13 mouse cellular contexts compared by ENCODE assay signal in genomic region chr11:74590691-74591090, GRCm38 (mm10). TPM values are rescaled to one million over a fixed set of nuclear protein-coding genes. Genes with fewer than 3 reads are reported as not detected.
DNase-seq lines count a peak whose midpoint lies in the region; ATAC-seq and TF ChIP-seq lines count a peak whose summit lies in the region.
"Had no signal": no experiment of that assay in that cellular context is flagged by ENCODE, and none has a peak within 500 bp of the region (broad histone marks: within the 10 kb centered on the region; RNA-seq: fewer than 3 reads in every experiment).

No protein-coding gene starts in this region.

- H3K27me3 ChIP-seq in embryonic facial prominence, embryonic 12.5 days: peaks cover 55% of the 10 kb centered on the region
- H3K27me3 ChIP-seq in hindbrain, embryonic 13.5 days: peaks cover 57% of the 10 kb centered on the region
- H3K27me3 ChIP-seq in midbrain, postnatal 0 days (ENCODE audit: insufficient read depth, low read length): no peaks in the 10 kb centered on the region
- H3K27me3 ChIP-seq in liver, embryonic 11.5 days (replicated peaks; ENCODE audit: control insufficient read depth, insufficient read depth, low read length): peaks cover 62% of the 10 kb centered on the region

- H3K4me3 ChIP-seq in embryonic facial prominence, embryonic 12.5 days: 0 out of 2 replicates have a peak overlapping the region, but pooled peaks have one; percentile 40
- H3K4me3 ChIP-seq in hindbrain, embryonic 13.5 days: peak overlapping the region; percentile 53
- H3K4me3 ChIP-seq in midbrain, postnatal 0 days (ENCODE audit: low read depth, low read length): peak overlapping the region; percentile 57
- H3K4me3 ChIP-seq in liver, embryonic 11.5 days (ENCODE audit: low read depth, low read length): no peak overlapping the region
- H3K4me3 ChIP-seq: erythroblast, embryonic 14.5 days had no signal

- WGBS in embryonic facial prominence, embryonic 12.5 days: 38% methylated on average over 13 of the region's 13 CpGs
- 27% methylated on average over 13 of the region's 13 CpGs for WGBS in hindbrain, embryonic 13.5 days
- WGBS in midbrain, postnatal 0 days: 21% methylated on average over 13 of the region's 13 CpGs
- WGBS in liver, embryonic 11.5 days: 35% methylated on average over 13 of the region's 13 CpGs

- peak; percentile 22 for DNase-seq in cerebellum, adult 9-10 months
- DNase-seq in cerebellum, adult 18-20 months: no peak
- no peak for DNase-seq in midbrain, postnatal 0 days (ENCODE audit: low spot score)
- DNase-seq in kidney, postnatal 36 days: no peak
- no peak for DNase-seq in gastrocnemius, postnatal 25 days
- DNase-seq in liver, embryonic 11.5 days (ENCODE audit: low spot score): no peak
- DNase-seq: lung, postnatal 10 days had no signal

- ATAC-seq in embryonic facial prominence, embryonic 12.5 days (ENCODE audit: insufficient number of reproducible peaks, insufficient read depth, low FRiP score, low TSS enrichment): no peak
- no peak for ATAC-seq in hindbrain, embryonic 13.5 days (ENCODE audit: low FRiP score)
- no peak for ATAC-seq in midbrain, postnatal 0 days (ENCODE audit: low FRiP score)
- no peak for ATAC-seq in liver, embryonic 11.5 days (replicated peaks; ENCODE audit: low FRiP score)
- ATAC-seq: liver, embryonic 12.5 days had no signal

- H3K4me2 ChIP-seq in embryonic facial prominence, embryonic 12.5 days (replicated peaks): peak overlapping the region; percentile 71
- H3K4me2 ChIP-seq in hindbrain, embryonic 13.5 days: peak overlapping the region; percentile 67
- peak overlapping the region; percentile 66 for H3K4me2 ChIP-seq in midbrain, postnatal 0 days (ENCODE audit: low read depth, low read length, poor library complexity, severe bottlenecking)
- H3K4me2 ChIP-seq in liver, embryonic 11.5 days: no peak overlapping the region

- no peaks in the 10 kb centered on the region for H3K36me3 ChIP-seq in embryonic facial prominence, embryonic 12.5 days
- H3K36me3 ChIP-seq in hindbrain, embryonic 13.5 days: no peaks in the 10 kb centered on the region
- H3K36me3 ChIP-seq in midbrain, postnatal 0 days (ENCODE audit: insufficient read depth, low read length): no peaks in the 10 kb centered on the region
- H3K36me3 ChIP-seq in liver, embryonic 11.5 days (ENCODE audit: control insufficient read depth, insufficient read depth, low read length): no peaks in the 10 kb centered on the region
- H3K36me3 ChIP-seq: liver, embryonic 12.5 days had no signal

- H3K9me3 ChIP-seq in embryonic facial prominence, embryonic 12.5 days: no peaks in the 10 kb centered on the region
- no peaks in the 10 kb centered on the region for H3K9me3 ChIP-seq in hindbrain, embryonic 13.5 days
- H3K9me3 ChIP-seq in midbrain, postnatal 0 days (ENCODE audit: low read length): no peaks in the 10 kb centered on the region
- no peaks in the 10 kb centered on the region for H3K9me3 ChIP-seq in liver, embryonic 11.5 days (ENCODE audit: control insufficient read depth, low read length)
- H3K9me3 ChIP-seq: liver, embryonic 12.5 days had no signal

- peaks cover 8% of the 10 kb centered on the region; the same call in 1 of the 2 replicates for H3K4me1 ChIP-seq in embryonic facial prominence, embryonic 12.5 days
- H3K4me1 ChIP-seq in hindbrain, embryonic 13.5 days (replicated peaks): peaks cover 37% of the 10 kb centered on the region
- H3K4me1 ChIP-seq in midbrain, postnatal 0 days (ENCODE audit: insufficient read depth, low read length): peaks cover 10% of the 10 kb centered on the region; the same call in 1 of the 2 replicates
- H3K4me1 ChIP-seq in liver, embryonic 11.5 days (replicated peaks; ENCODE audit: control insufficient read depth, insufficient read depth, low read length): no peaks in the 10 kb centered on the region

- no peak for TF ChIP-seq CTCF in midbrain, postnatal 0 days (IDR thresholded peaks at IDR 0.05)

- no peak overlapping the region for H3K27ac ChIP-seq in embryonic facial prominence, embryonic 12.5 days
- peak overlapping the region; percentile 86 for H3K27ac ChIP-seq in hindbrain, embryonic 13.5 days
- peak overlapping the region; percentile 75; the same call in 1 of the 2 replicates for H3K27ac ChIP-seq in midbrain, postnatal 0 days (ENCODE audit: low read depth, low read length)
- H3K27ac ChIP-seq in liver, embryonic 11.5 days (ENCODE audit: low read depth, low read length): no peak overlapping the region
- H3K27ac ChIP-seq: kidney, postnatal 0 days; liver, embryonic 12.5 days had no signal

- H3K9ac ChIP-seq in embryonic facial prominence, embryonic 12.5 days: no peak overlapping the region
- H3K9ac ChIP-seq in hindbrain, embryonic 13.5 days: peak overlapping the region; percentile 81
- peak overlapping the region; percentile 78 for H3K9ac ChIP-seq in midbrain, postnatal 0 days (replicated peaks; ENCODE audit: low read length, poor library complexity, severe bottlenecking)
- no peak overlapping the region for H3K9ac ChIP-seq in liver, embryonic 11.5 days (ENCODE audit: low read depth, low read length)
- H3K9ac ChIP-seq: liver, embryonic 12.5 days had no signal

RNA-seq across cellular contexts. Expression of gene Rap1gap2, which starts 20.0 kb away (rescaled TPM):
- polyA plus RNA-seq in embryonic facial prominence, embryonic 12.5 days (2016; fragmentation: Nextera tagmentation; extraction: Ambion mirVana): 3.6 and 3.7 TPM in 2 replicates
- polyA plus RNA-seq in hindbrain, embryonic 13.5 days (2015; fragmentation: Nextera tagmentation; extraction: Ambion mirVana): 10.4 and 10.6 TPM in 2 replicates
- total RNA-seq in midbrain, postnatal 0 days (2014; rRNA removed): 48.2 and 49.1 TPM in 2 replicates
- polyA plus RNA-seq in midbrain, postnatal 0 days (2015; fragmentation: Nextera tagmentation; extraction: Ambion mirVana): 11.0 and 12.1 TPM in 2 replicates
- total RNA-seq in gastrocnemius, postnatal 25 days (2021): 10 to 100 TPM in 1 of 2 experiments, 1 to 10 TPM in 1; 6.2 to 10.7 TPM
- polyA plus RNA-seq in liver, embryonic 11.5 days (2014; fragmentation: Nextera tagmentation; extraction: Ambion mirVana): 2.1 TPM in 2 replicates

RNA-seq across cellular contexts. Expression of gene Ccdc92b, which starts 28.7 kb away (rescaled TPM):
- polyA plus RNA-seq in embryonic facial prominence, embryonic 12.5 days (2016; fragmentation: Nextera tagmentation; extraction: Ambion mirVana): 1.4 and 2.0 TPM in 2 replicates
- 2.0 and 2.1 TPM in 2 replicates for polyA plus RNA-seq in hindbrain, embryonic 13.5 days (2015; fragmentation: Nextera tagmentation; extraction: Ambion mirVana)
- total RNA-seq in midbrain, postnatal 0 days (2014; rRNA removed): 12.4 and 14.6 TPM in 2 replicates
- 3.3 and 3.4 TPM in 2 replicates for polyA plus RNA-seq in midbrain, postnatal 0 days (2015; fragmentation: Nextera tagmentation; extraction: Ambion mirVana)
- total RNA-seq in gastrocnemius, postnatal 25 days (2021): under 1 TPM; 0.11 to 0.13 TPM
- 5.3 and 5.5 TPM in 2 replicates for polyA plus RNA-seq in liver, embryonic 11.5 days (2014; fragmentation: Nextera tagmentation; extraction: Ambion mirVana)
- total RNA-seq: monocyte, adult 5-6 weeks had no signal

RNA-seq across cellular contexts. Expression of gene Cluh, which starts 58.6 kb away (rescaled TPM):
- polyA plus RNA-seq in embryonic facial prominence, embryonic 12.5 days (2016; fragmentation: Nextera tagmentation; extraction: Ambion mirVana): 23.8 and 24.4 TPM in 2 replicates
- 14.3 and 16.8 TPM in 2 replicates for polyA plus RNA-seq in hindbrain, embryonic 13.5 days (2015; fragmentation: Nextera tagmentation; extraction: Ambion mirVana)
- total RNA-seq in midbrain, postnatal 0 days (2014; rRNA removed): 71.5 and 106 TPM in 2 replicates
- 17.0 and 18.4 TPM in 2 replicates for polyA plus RNA-seq in midbrain, postnatal 0 days (2015; fragmentation: Nextera tagmentation; extraction: Ambion mirVana)
- total RNA-seq in gastrocnemius, postnatal 25 days (2021): 100 to 1,000 TPM in 1 of 2 experiments, 10 to 100 TPM in 1; 94.5 to 102 TPM
- polyA plus RNA-seq in liver, embryonic 11.5 days (2014; fragmentation: Nextera tagmentation; extraction: Ambion mirVana): 60.9 and 61.4 TPM in 2 replicates

Comparison
In these comparisons a context has a peak if more than half of its experiments do, and no peak if none do; other contexts are left out.
1. H3K27ac ChIP-seq: peak in hindbrain, embryonic 13.5 days (single experiment) and midbrain, postnatal 0 days (single experiment); none in embryonic facial prominence, embryonic 12.5 days (single experiment) and liver, embryonic 11.5 days (single experiment).
2. H3K9ac ChIP-seq: peak in hindbrain, embryonic 13.5 days (single experiment) and midbrain, postnatal 0 days (single experiment); none in embryonic facial prominence, embryonic 12.5 days (single experiment) and liver, embryonic 11.5 days (single experiment).